Mouse (Mus musculus): ENCODE results near the gene Srrm4. TPM values are rescaled to one million over a fixed set of nuclear protein-coding genes. Genes with fewer than 3 reads are reported as not detected.

The Srrm4 gene
- total and polyA plus RNA-seq, 3 experiments = not detected

DNA sequence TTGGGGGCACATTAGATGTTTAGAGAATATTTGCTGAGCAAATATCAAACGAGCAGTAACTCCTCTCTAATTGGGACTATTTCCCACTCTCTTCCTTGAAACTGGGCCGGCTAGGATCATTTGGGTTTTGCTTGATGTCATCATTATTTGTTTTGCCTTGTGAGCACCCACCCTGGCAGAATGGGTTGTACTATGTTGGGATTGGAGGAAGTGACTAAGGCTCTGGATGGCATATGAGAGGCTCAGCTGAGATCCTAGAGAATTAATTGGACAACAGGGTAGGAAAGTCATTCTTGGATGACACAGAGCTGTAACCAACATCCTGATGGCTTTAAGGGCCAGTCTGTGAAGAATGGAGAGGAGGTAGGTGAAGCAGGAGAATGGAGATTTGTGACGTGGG, 185.1 kb downstream of the Srrm4 start:
- no peak overlapping the region for H3K27ac ChIP-seq (ENCODE audit: control insufficient read depth, low read depth, low read length)
- no peaks in the 10 kb centered on the region for H3K36me3 ChIP-seq (ENCODE audit: control insufficient read depth in 1 of 2, insufficient read depth in 2 of 2, low read length in 2 of 2)
- no peaks in the 10 kb centered on the region for H3K27me3 ChIP-seq (ENCODE audit: control insufficient read depth in 1 of 2, insufficient read depth in 2 of 2, low read length in 2 of 2)
- TF ChIP-seq BHLHE40 (IDR thresholded peaks at IDR 0.05; ENCODE audit: borderline replicate concordance, low read depth, low read length) (no peak), GABPA (IDR thresholded peaks at IDR 0.05; ENCODE audit: low read depth, low read length) (no peak), CTCF (IDR thresholded peaks at IDR 0.05 in 2 of 3, conservative IDR thresholded peaks at IDR 0.05 in 1 of 3; ENCODE audit: control insufficient read depth in 1 of 3, insufficient read depth in 1 of 3, low read depth in 2 of 3, low read length in 3 of 3, poor library complexity in 1 of 3, severe bottlenecking in 1 of 3) (no peak), MAFK (IDR thresholded peaks at IDR 0.05; ENCODE audit: borderline replicate concordance, low read depth, low read length) (no peak), KAT2A (conservative IDR thresholded peaks at IDR 0.05; ENCODE audit: low read depth, low read length) (no peak), ELF1 (IDR thresholded peaks at IDR 0.05; ENCODE audit: low read depth, low read length) (no peak), POLR2A (IDR thresholded peaks at IDR 0.05; ENCODE audit: control insufficient read depth in 1 of 2, insufficient read depth in 1 of 2, low read depth in 1 of 2, low read length in 2 of 2, poor library complexity in 1 of 2) (no peak)
- no peaks in the 10 kb centered on the region for H3K79me2 ChIP-seq (ENCODE audit: control insufficient read depth, insufficient read depth, low read length, poor library complexity)
- H3K9ac ChIP-seq (ENCODE audit: control insufficient read depth, low read depth, low read length, poor library complexity, severe bottlenecking) = no peak overlapping the region
- no peaks in the 10 kb centered on the region for H3K9me3 ChIP-seq (replicated peaks; ENCODE audit: insufficient read depth, low read length)
- no peak overlapping the region for H3K4me3 ChIP-seq (ENCODE audit: control insufficient read depth in 1 of 2, insufficient read depth in 1 of 2, low read depth in 2 of 2, low read length in 2 of 2)
- H3K4me1 ChIP-seq (ENCODE audit: control insufficient read depth in 1 of 2, insufficient read depth in 2 of 2, low read length in 2 of 2) = no peaks in the 10 kb centered on the region
- no peak for DNase-seq (ENCODE audit: low read depth, low spot score)

DNA sequence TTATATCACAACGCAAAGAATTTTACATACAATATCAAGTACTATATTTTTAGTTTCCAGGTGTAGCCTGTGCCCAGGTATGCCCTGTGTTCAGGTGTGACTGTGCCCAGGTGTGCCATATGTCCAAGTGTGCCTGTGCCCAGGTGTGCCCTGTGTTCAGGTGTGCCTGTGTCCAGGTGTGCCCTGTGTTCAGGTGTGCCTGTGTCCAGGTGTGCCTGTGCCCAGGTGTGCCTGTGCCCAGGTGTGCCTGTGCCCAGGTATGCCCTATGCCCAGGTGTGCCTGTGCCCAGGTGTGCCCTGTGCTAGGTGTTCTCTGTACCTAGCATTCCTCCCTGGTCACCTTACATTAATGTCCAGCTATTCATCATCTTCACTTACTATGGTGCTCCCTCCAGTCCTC, 185.7 kb downstream of the Srrm4 start:
- Histone ChIP-seq H3K36me3 (ENCODE audit: control insufficient read depth in 1 of 2, insufficient read depth in 2 of 2, low read length in 2 of 2) (no peaks in the 10 kb centered on the region), H3K9me3 (replicated peaks; ENCODE audit: insufficient read depth, low read length) (no peaks in the 10 kb centered on the region), H3K27ac (ENCODE audit: control insufficient read depth, low read depth, low read length) (no peak overlapping the region), H3K4me1 (ENCODE audit: control insufficient read depth in 1 of 2, insufficient read depth in 2 of 2, low read length in 2 of 2) (no peaks in the 10 kb centered on the region), H3K4me3 (ENCODE audit: control insufficient read depth in 1 of 2, insufficient read depth in 1 of 2, low read depth in 2 of 2, low read length in 2 of 2) (no peak overlapping the region), H3K27me3 (ENCODE audit: control insufficient read depth in 1 of 2, insufficient read depth in 2 of 2, low read length in 2 of 2) (no peaks in the 10 kb centered on the region), H3K9ac (ENCODE audit: control insufficient read depth, low read depth, low read length, poor library complexity, severe bottlenecking) (no peak overlapping the region), H3K79me2 (ENCODE audit: control insufficient read depth, insufficient read depth, low read length, poor library complexity) (no peaks in the 10 kb centered on the region)
- TF ChIP-seq TAL1 (IDR thresholded peaks at IDR 0.05; ENCODE audit: low read length) = no peak
- no peak for TF ChIP-seq MAX (IDR thresholded peaks at IDR 0.05; ENCODE audit: low read length)
- TF ChIP-seq NRF1 (IDR thresholded peaks at IDR 0.05; ENCODE audit: insufficient read depth, low read depth, low read length, poor library complexity, severe bottlenecking) = no peak
- TF ChIP-seq ELF1 (IDR thresholded peaks at IDR 0.05; ENCODE audit: low read depth, low read length) = no peak
- no peak for TF ChIP-seq CHD2 (IDR thresholded peaks at IDR 0.05; ENCODE audit: low read length)
- TF ChIP-seq SMC3 (IDR thresholded peaks at IDR 0.05; ENCODE audit: low read depth, low read length) = no peak
- no peak for TF ChIP-seq SIN3A (IDR thresholded peaks at IDR 0.05; ENCODE audit: low read length)
- no peak for TF ChIP-seq MAZ (IDR thresholded peaks at IDR 0.05; ENCODE audit: low read depth, low read length)
- no peak for TF ChIP-seq BHLHE40 (IDR thresholded peaks at IDR 0.05; ENCODE audit: borderline replicate concordance, low read depth, low read length)
- DNase-seq (ENCODE audit: low read depth, low spot score) = no peak

DNA sequence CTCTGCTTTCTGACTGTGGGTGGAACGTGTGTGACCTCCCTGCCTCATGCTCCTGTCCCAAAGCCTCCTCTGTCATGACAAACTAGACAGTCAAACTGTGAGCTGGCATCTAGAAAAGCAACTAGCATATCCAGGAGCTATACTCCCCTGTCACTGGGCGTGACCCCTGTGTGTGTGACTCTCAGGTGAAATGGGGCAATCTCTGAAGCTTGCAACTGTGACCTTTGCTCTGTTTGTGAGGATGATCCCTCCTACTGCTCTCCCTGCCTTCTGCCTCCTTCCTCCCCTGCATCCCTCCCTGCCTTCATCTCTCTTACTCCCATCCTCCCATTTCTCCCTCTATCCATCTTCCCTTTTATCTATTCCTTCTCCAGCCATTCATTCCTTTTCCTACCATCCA, 187.6 kb downstream of the Srrm4 start:
- H3K36me3 ChIP-seq (ENCODE audit: control insufficient read depth in 1 of 2, insufficient read depth in 2 of 2, low read length in 2 of 2) = no peaks in the 10 kb centered on the region
- no peaks in the 10 kb centered on the region for H3K4me1 ChIP-seq (ENCODE audit: control insufficient read depth in 1 of 2, insufficient read depth in 2 of 2, low read length in 2 of 2)
- H3K79me2 ChIP-seq (ENCODE audit: control insufficient read depth, insufficient read depth, low read length, poor library complexity) = no peaks in the 10 kb centered on the region
- no peak overlapping the region for H3K4me3 ChIP-seq (ENCODE audit: control insufficient read depth in 1 of 2, insufficient read depth in 1 of 2, low read depth in 2 of 2, low read length in 2 of 2)
- TF ChIP-seq ZKSCAN1 (IDR thresholded peaks at IDR 0.05; ENCODE audit: low read depth, low read length) (no peak), GATA1 (IDR thresholded peaks at IDR 0.05; ENCODE audit: low read depth, low read length) (no peak)
- no peak overlapping the region for H3K27ac ChIP-seq (ENCODE audit: control insufficient read depth, low read depth, low read length)
- DNase-seq (ENCODE audit: low read depth, low spot score) = no peak
- no peak overlapping the region for H3K9ac ChIP-seq (ENCODE audit: control insufficient read depth, low read depth, low read length, poor library complexity, severe bottlenecking)
- H3K27me3 ChIP-seq (ENCODE audit: control insufficient read depth in 1 of 2, insufficient read depth in 2 of 2, low read length in 2 of 2) = no peaks in the 10 kb centered on the region
- no peaks in the 10 kb centered on the region for H3K9me3 ChIP-seq (replicated peaks; ENCODE audit: insufficient read depth, low read length)

Measured in MEL (cell line).